Mouse (Mus musculus) splenic B cell, adult 2 months (primary cell): ENCODE measurements around the gene Tgif1.

Experiments
- DNase-seq: peaks from one replicate; pipeline ENCODE4 v3.0.0-alpha.2; 2011; ENCODE audit warnings: low read depth, low spot score
- H3K27me3 ChIP-seq: 2 replicates; pipeline ENCODE4 v1.6.1; 2012; ENCODE audit warnings: mild to moderate bottlenecking, low read length, moderate library complexity, mixed read lengths; ENCODE audit not compliant: control insufficient read depth, poor library complexity, insufficient read depth, severe bottlenecking
- H3K36me3 ChIP-seq: 2 replicates; pipeline ENCODE4 v1.6.1; 2012; ENCODE audit warnings: mild to moderate bottlenecking, low read length, moderate library complexity, mixed read lengths; ENCODE audit not compliant: control insufficient read depth, poor library complexity, insufficient read depth, severe bottlenecking

Tgif1 gene

DNA sequence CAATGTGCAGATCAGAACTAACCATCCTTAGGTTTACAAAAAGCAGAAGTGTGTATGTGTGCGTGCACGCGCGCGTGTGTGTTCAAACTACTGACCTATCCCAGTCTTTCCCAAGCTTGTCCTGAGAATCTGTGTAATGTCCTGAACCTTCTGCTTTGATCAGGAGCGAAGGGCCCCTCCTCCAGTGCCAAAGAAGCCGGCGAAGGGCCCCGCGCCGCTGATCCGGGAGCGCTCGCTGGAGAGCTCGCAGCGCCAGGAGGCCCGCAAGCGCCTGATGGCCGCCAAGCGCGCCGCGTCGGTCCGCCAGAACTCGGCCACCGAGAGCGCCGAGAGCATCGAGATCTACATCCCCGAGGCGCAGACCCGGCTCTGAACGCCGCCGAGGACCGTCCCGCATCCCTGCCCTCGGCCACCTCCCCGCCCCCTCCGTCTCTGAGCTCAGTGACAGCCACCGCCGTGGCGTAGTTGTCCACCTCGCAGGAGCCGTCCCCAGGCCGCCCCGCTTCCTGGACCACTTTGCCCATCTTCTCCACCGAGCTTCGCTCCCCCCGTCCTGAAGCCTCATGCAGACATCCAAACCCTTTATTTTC lies 35.4 kb downstream of the Tgif1 start:
- Histone ChIP-seq H3K27me3 (no peaks in the 10 kb centered on the region; the same call in 1 of the 2 replicates), H3K36me3 (no peaks in the 10 kb centered on the region)
- no peak for DNase-seq

- peaks cover 2% of the 10 kb centered on the region for H3K27me3 ChIP-seq
Measured at GRCm38 (mm10) chr17:70815001-70815400, 38.3 kb downstream of the Tgif1 start.

GRCm38 (mm10) chr17:70810795-70811194 lies 42.6 kb downstream of the Tgif1 start:
- Histone ChIP-seq H3K27me3 (peaks cover 2% of the 10 kb centered on the region), H3K36me3 (no peaks in the 10 kb centered on the region)
- no peak for DNase-seq

More at GRCm38 (mm10) chr17:70815001-70815400, 38.3 kb downstream of the Tgif1 start:
- no peak for DNase-seq
- H3K36me3 ChIP-seq, result no peaks in the 10 kb centered on the region

DNA sequence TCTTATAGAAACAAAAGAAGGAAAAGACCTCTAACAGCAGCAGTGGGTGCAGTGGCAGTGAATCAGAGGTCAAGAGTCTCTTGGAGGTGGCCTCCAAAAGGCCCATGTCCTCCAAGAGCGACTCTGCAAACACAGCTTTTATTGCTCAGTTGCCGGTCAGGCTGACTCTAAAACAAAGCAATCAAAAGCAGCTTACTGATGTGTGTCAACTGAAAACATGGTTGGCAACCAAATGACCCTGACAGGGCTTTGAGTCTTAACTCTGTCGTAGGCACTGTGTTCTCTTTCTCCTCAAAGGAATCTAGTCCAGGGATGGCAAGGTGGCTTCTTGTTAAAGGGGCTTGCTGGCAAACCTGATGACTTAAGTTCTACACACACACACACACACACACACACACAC lies 43.6 kb downstream of the Tgif1 start:
- DNase-seq, result no peak
- Histone ChIP-seq H3K27me3 (peaks cover 2% of the 10 kb centered on the region), H3K36me3 (no peaks in the 10 kb centered on the region)

- H3K36me3 ChIP-seq, result no peaks in the 10 kb centered on the region
- DNase-seq, result no peak
- H3K27me3 ChIP-seq, result peaks cover 2% of the 10 kb centered on the region
Measured at GRCm38 (mm10) chr17:70808837-70809236, 44.5 kb downstream of the Tgif1 start.

DNA sequence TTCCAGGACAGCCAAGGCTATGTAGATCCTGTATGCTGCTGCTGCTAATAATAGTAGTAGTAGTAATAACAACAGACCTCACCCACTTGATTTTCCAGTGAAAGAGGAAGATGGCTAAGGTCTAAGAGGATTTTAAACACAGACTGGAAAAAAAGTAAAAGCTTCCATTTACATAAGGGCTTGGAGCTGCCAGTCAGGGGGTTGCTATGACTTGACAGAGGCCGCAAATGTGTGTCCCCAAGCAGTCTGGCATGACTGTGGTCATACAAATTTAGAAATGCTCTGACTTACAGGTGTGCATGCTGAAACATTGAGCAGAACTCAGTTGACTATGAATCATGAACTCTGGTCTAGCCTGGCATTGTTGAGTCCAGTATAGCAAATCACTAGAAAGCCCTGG lies 45.5 kb downstream of the Tgif1 start:
- DNase-seq, result no peak
- H3K36me3 ChIP-seq, result no peaks in the 10 kb centered on the region
- H3K27me3 ChIP-seq, result peaks cover 2% of the 10 kb centered on the region

DNA sequence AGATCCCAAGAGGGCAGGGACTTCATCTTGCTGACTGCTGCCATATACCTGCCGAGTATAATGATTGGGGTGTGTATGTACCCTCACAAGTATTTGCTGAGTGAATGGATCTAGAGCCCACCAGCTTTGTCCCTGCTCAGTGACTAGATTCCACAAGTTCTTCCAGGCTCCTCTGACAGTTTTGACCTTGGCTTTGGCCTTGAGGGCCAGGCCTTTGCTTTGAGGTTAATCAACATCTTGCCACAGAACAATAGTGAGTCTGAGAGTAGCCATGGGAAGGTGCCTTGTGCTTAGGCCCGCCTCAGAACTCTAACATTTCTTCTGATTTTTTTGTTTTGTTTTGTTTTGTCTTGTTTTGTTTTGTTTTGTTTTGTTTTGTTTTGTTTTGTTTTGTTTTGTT lies 46.7 kb downstream of the Tgif1 start:
- no peaks in the 10 kb centered on the region for H3K36me3 ChIP-seq
- no peak for DNase-seq
- no peaks in the 10 kb centered on the region for H3K27me3 ChIP-seq

DNA sequence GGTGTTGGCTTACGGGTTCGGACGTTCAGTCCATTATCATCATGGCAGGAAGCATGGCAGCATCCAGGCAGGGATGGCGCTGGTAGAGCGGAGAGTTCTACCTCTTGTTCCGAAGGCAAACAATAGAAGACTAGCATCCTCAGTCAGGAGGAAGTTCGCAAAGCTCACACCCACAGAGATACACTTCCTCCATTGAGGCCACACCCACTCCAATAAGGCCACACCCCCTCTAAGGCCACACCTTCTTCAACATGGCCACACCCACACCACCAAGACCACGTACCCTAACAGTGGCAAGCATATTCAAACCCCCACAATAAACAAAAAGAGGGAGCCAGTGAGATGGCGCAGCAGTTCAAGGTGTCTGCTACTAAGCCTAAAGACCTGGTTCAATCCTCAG lies 47.5 kb downstream of the Tgif1 start:
- Histone ChIP-seq H3K27me3 (no peaks in the 10 kb centered on the region), H3K36me3 (no peaks in the 10 kb centered on the region)
- no peak for DNase-seq

DNA sequence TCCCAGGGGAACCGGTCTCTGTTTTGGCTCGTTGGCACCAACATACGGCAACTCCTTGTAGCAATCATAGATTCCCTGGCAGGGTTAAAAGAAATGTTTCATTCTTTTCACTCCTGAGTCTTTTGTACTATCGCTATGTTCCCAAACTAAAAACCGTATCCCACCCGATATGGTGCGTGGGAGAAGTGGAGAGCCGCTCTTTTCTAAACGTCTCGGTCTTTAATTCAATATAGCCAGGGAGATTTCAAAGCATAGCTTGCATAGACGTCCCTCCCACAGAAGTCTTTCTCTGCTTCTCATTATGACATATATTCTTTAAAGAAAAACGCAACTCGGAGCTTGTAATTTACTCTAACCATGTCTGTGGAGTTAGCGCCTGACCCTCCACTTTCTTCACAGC lies 51.3 kb downstream of the Tgif1 start:
- no peaks in the 10 kb centered on the region for H3K27me3 ChIP-seq

GRCm38 (mm10) chr17:70799266-70799665 lies 54.1 kb downstream of the Tgif1 start:
- Histone ChIP-seq H3K27me3 (no peaks in the 10 kb centered on the region), H3K36me3 (no peaks in the 10 kb centered on the region)
- no peak for DNase-seq

More for the DNA sequence above, 51.3 kb downstream of the Tgif1 start:
- no peaks in the 10 kb centered on the region for H3K36me3 ChIP-seq
- DNase-seq, result no peak

- H3K36me3 ChIP-seq, result no peaks in the 10 kb centered on the region
- H3K27me3 ChIP-seq, result no peaks in the 10 kb centered on the region
- no peak for DNase-seq
Measured at GRCm38 (mm10) chr17:70797773-70798045, 55.6 kb downstream of the Tgif1 start.

DNA sequence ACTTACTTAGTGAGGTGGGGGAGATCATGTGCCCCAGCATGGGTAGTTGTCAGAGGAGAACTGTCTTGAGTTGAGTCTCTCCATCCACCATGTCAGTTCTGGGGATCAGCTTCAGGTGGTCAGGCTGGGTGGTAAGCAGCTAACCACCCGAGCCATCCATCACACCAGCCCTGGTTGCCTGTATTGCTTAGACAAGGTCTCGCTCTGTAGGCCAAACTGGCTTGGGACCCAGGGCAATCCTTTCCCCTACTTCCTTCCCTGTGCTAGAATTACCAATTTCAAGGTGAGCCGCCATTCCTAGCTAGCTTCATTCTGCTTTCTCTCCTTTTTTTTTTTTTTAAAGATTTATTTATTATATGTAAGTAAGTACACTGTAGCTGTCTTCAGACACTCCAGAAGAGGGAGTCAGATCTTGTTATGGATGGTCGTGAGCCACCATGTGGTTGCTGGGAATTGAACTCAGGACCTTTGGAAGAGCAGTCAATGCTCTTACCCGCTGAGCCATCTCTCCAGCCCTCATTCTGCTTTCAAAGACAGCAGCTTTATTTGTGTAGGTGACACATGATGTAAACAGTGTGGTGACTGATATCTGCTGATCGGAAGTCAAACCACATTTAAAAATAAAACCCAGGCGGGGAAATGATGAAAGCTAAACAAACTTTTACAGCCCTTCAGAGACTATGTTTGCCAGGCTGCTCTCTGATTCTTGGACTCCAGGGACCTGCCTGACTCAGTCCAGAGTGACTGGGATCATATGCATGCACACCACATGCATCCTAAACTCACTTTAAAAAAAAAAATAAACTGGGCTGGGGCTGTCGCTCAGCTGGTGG lies 56.2 kb downstream of the Tgif1 start:
- Histone ChIP-seq H3K36me3 (no peaks in the 10 kb centered on the region), H3K27me3 (no peaks in the 10 kb centered on the region)
- no peak for DNase-seq

- no peak for DNase-seq
- Histone ChIP-seq H3K27me3 (no peaks in the 10 kb centered on the region), H3K36me3 (no peaks in the 10 kb centered on the region)
Measured at GRCm38 (mm10) chr17:70795196-70795595, 58.1 kb downstream of the Tgif1 start.

DNA sequence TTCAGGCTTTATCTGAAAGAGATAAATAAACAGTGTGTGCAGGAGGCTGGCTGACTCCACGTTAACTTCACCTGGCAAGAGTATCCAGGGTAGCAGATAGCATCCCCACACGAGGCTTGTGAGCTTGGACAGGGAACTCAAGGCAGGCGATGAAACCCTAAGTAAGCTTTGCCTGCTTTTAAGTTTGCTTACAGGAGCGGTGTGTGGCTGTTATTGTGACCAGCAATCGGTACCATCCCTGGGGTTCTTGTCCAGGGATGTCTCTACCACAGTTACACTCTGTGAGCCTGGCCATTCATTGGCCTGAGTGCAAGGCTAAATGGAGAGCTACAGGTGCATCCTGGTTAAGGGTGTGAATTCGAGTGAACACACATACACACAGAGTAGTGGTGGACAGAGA lies 58.6 kb downstream of the Tgif1 start:
- DNase-seq, result no peak
- no peaks in the 10 kb centered on the region for H3K36me3 ChIP-seq
- no peaks in the 10 kb centered on the region for H3K27me3 ChIP-seq

DNA sequence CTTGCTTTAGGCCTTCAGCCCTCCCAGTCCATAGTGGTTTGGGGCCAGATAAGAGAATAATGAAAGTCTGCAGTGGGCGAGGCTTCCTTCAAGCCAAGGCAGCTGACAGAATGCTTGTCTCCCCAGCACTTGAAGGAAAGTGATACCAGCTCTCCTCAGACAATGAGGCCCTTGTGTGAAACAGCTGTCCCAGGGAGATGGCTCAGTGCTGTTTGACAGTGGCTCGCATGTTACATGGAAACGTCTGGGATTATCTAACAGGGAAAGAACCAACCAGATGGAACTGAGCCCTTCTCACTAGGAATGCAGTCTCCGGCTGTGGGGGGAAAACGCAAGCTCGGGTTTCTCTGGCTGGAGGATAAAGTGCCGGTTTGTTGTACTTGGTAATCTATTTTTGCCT lies 59.1 kb downstream of the Tgif1 start:
- Histone ChIP-seq H3K36me3 (no peaks in the 10 kb centered on the region), H3K27me3 (no peaks in the 10 kb centered on the region)
- DNase-seq, result no peak
